Comparison of ENCODE assay signal across 35 mouse cellular contexts in genomic region chr19:8011596-8011995, GRCm38 (mm10). TPM values are rescaled to one million over a fixed set of nuclear protein-coding genes. Genes with fewer than 3 reads are reported as not detected.
"Had no signal": no experiment of that assay in that cellular context is flagged by ENCODE, and none has a peak within 500 bp of the region (broad histone marks: within the 10 kb centered on the region; RNA-seq: fewer than 3 reads in every experiment).

No protein-coding gene starts in this region.

RNA-seq across cellular contexts. Expression of gene Slc22a27, which starts 45.8 kb away (rescaled TPM):
- total RNA-seq: left cerebral cortex, adult 8-10 months; left cerebral cortex, postnatal 10 days; left cerebral cortex, postnatal 14 days; left cerebral cortex, postnatal 25 days; left cerebral cortex, postnatal 36 days; left cerebral cortex, postnatal 4 days; megakaryocyte progenitor cell, adult 5-6 weeks; megakaryocyte, adult 5-6 weeks; megakaryocyte-erythroid progenitor cell, adult 5-6 weeks; midbrain, postnatal 0 days; monocyte, adult 5-6 weeks had no signal
- polyA plus RNA-seq: limb, embryonic 10.5 days; limb, embryonic 11.5 days; limb, embryonic 12.5 days; limb, embryonic 13.5 days; limb, embryonic 14.5 days; limb, embryonic 15.5 days; liver, embryonic 11.5 days; liver, embryonic 12.5 days; liver, embryonic 13.5 days; lung, adult 2 months; lung, embryonic 14.5 days; lung, embryonic 15.5 days; lung, embryonic 16.5 days; lung, postnatal 0 days; macrophage; midbrain, embryonic 10.5 days; midbrain, embryonic 11.5 days; midbrain, embryonic 12.5 days; midbrain, embryonic 13.5 days; midbrain, embryonic 14.5 days; midbrain, embryonic 15.5 days; midbrain, embryonic 16.5 days; midbrain, postnatal 0 days; neural tube, embryonic 11.5 days; neural tube, embryonic 12.5 days had no signal
